Mouse (Mus musculus): ENCODE results near the gene Yeats4.
A peak's percentile ranks its signal among the peaks of the same experiment; 100 is the strongest.

- no peak for TF ChIP-seq CTCF (IDR thresholded peaks at IDR 0.05; ENCODE audit: control insufficient read depth, insufficient read depth, insufficient replicate concordance, low read depth, low read length)
- peak; percentile 59; the same call in 1 of the 2 replicates for TF ChIP-seq POLR2A (IDR thresholded peaks at IDR 0.05; ENCODE audit: control insufficient read depth, low read depth, low read length)
These were observed at the start of gene Yeats4 for GRCm38 (mm10) chr10:117224102-117224990.
